Mouse (Mus musculus) midbrain, embryonic 15.5 days (tissue): ENCODE measurements around the gene Herc2. TPM values are rescaled to one million over a fixed set of nuclear protein-coding genes. Genes with fewer than 3 reads are reported as not detected.
A peak's percentile ranks its signal among the peaks of the same experiment; 100 is the strongest.

Experiments used
- ATAC-seq: fragments of 200-750 bp; cut with Nextera tagmentation; replicated peaks from 2 replicates; pipeline ENCODE4 v1.8.0; 2017; ENCODE audit warnings: moderate TSS enrichment
- H3K27ac ChIP-seq: fragments of 300-500 bp; sonication (generic); 2 replicates; pipeline ENCODE4 v1.5.1; 2015; ENCODE audit warnings: mild to moderate bottlenecking, inconsistent platforms
- H3K27me3 ChIP-seq: fragments of 300-500 bp; sonication (generic); replicated peaks from 2 replicates; pipeline ENCODE4 v1.6.1; 2015; ENCODE audit warnings: inconsistent platforms
- H3K36me3 ChIP-seq: fragments of 300-500 bp; sonication (generic); replicated peaks from 2 replicates; pipeline ENCODE4 v1.6.1; 2015; ENCODE audit warnings: inconsistent platforms
- H3K4me1 ChIP-seq: fragments of 300-500 bp; sonication (generic); 2 replicates; pipeline ENCODE4 v1.6.1; 2015; ENCODE audit warnings: inconsistent platforms
- H3K4me2 ChIP-seq: fragments of 300-500 bp; sonication (generic); 2 replicates; pipeline ENCODE4 v1.6.1; 2015; ENCODE audit warnings: inconsistent platforms, mild to moderate bottlenecking, moderate library complexity
- H3K4me3 ChIP-seq: fragments of 300-500 bp; sonication (generic); 2 replicates; pipeline ENCODE4 v1.5.1; 2015; ENCODE audit warnings: mild to moderate bottlenecking, inconsistent platforms
- H3K9ac ChIP-seq: fragments of 300-500 bp; sonication (generic); 2 replicates; pipeline ENCODE4 v1.6.1; 2015; ENCODE audit warnings: mild to moderate bottlenecking, inconsistent platforms
- H3K9me3 ChIP-seq: fragments of 300-500 bp; sonication (generic); 2 replicates; pipeline ENCODE4 v1.6.1; 2016; ENCODE audit warnings: inconsistent platforms
- WGBS: fragments of 180-500 bp; shearing (Covaris S2); methylation state at CpG from one replicate; pipeline ENCODE4 v1.1.7; 2015; ENCODE audit warnings: mixed read lengths; 5-methylcytosine and 5-hydroxymethylcytosine counted together
- polyA plus RNA-seq: library from polyadenylated mRNA; unstranded; fragments of >200 nt; fragmentation: Nextera tagmentation; extraction: Ambion mirVana; gene quantifications from 2 replicates; pipeline ENCODE4 v1.2.1, GENCODE M21; 2015

The Herc2 gene
- polyA plus RNA-seq, 1 experiment from 2014 or later, result 56.3 TPM

DNA sequence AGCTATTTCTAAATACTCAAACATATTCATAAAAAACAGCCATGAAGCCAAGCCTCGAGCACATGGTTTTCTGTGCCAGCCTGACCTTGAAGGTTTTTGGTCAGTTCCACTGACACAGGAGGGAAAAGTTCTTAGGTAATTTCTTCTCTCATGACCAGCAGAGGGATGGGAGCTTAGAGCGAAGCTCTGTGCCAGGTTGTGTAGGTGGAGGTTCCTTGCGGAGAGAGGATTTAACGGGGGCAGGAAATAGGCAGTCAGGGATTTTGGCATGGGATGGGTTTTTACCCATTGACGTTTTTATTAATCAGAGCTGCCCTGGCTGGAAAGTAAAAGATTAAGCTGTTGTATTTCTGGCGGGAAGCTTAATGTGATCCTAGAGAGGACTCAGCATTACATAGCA is 170.8 kb downstream of the Herc2 start:
- Histone ChIP-seq H3K36me3 (peaks cover 61% of the 10 kb centered on the region), H3K27me3 (no peaks in the 10 kb centered on the region), H3K4me3 (no peak overlapping the region), H3K4me1 (no peaks in the 10 kb centered on the region), H3K9me3 (no peaks in the 10 kb centered on the region), H3K27ac (no peak overlapping the region), H3K4me2 (no peak overlapping the region), H3K9ac (no peak overlapping the region)
- WGBS, result 89% methylated on average over 6 of the region's 6 CpGs
- no peak for ATAC-seq

DNA sequence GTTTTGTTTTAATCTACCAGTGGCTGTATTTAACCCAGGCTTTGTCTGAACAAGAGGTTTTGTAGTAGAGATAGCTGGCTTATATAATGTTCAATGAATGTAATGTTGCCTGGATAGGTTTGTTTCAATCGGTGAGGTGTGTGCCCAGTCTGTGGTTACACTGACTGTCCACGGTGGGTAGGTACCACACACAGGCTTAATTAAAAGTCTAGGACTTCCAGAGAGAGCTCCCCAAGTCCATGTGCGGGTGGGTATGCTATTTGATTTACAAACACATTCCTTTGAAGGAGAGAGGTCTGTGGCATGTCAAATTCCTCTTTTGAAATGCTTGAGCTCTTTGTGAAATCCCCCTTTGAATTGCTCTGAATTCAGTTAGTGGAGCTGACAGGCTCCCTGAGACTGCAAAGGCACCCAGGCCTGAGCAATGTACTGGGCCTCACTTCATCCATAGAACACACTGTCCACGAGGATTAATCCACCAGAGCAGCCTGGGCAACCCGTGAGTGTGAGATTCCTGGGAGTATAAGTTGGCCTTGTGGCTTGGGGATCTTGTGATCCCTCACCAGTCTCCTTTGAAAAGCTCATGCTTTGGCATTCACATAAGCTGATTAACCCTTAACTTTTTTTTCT is 185.9 kb downstream of the Herc2 start:
- ATAC-seq, result peak; percentile 58
- Histone ChIP-seq H3K36me3 (peaks cover 15% of the 10 kb centered on the region; the same call in 1 of the 2 replicates), H3K27me3 (no peaks in the 10 kb centered on the region), H3K9ac (no peak overlapping the region), H3K4me1 (peaks cover 3% of the 10 kb centered on the region; the same call in 1 of the 2 replicates), H3K4me3 (no peak overlapping the region), H3K9me3 (no peaks in the 10 kb centered on the region), H3K27ac (no peak overlapping the region), H3K4me2 (no peak overlapping the region)
- WGBS, result 7% methylated on average over 5 of the region's 5 CpGs

DNA sequence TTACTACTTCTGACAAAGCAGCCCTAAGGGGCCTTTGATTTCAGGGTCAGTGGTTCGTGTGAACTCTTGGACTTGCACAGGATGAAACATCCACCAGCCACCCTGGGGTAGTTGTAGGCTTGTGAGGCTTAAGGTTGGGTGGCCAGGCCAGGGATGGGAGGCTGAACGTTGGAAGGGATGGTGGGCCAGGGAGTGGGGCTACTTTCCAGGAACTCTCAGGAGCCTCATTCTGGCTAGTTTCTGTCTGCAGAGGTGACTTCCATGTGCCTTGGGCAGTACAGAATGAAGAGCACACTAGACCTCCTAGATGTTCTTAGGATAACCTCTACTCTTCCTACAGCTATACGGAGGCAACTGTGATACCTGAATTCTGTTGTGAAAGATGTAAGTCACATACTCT is 186.6 kb downstream of the Herc2 start:
- no peak for ATAC-seq
- Histone ChIP-seq H3K4me3 (no peak overlapping the region), H3K4me2 (no peak overlapping the region), H3K9me3 (no peaks in the 10 kb centered on the region), H3K4me1 (peaks cover 3% of the 10 kb centered on the region; the same call in 1 of the 2 replicates), H3K36me3 (peaks cover 12% of the 10 kb centered on the region; the same call in 1 of the 2 replicates), H3K27ac (0 out of 2 replicates have a peak overlapping the region, but pooled peaks have one; percentile 21), H3K27me3 (no peaks in the 10 kb centered on the region), H3K9ac (no peak overlapping the region)
- 54% methylated on average over 3 of the region's 3 CpGs for WGBS

DNA sequence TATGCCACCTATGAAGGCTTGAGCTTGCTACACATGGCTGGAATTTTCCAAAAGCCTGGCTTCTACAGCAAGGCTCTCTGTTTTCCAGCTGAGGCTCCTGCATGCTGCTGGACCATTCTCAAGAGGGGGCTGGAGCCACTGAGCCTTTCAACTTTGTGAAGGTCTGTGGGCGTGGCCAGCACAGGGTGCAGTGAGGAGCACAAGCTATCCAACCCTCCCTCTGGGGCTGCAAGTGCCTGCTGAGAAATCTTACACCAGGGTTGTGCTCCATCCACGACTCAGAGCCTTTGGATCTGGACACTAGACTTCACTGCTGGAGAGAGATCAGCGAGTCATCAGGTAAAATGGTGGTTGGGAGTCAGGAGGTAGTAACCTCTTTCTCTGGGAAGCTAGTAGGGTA is 189.5 kb downstream of the Herc2 start, which contains the start of gene Oca2:
Oca2 (plus strand) TSS at position 218 of the 400 bp plus-strand sequence.
- Histone ChIP-seq H3K4me3 (no peak within 1 kb of the TSS), H3K4me1 (peaks cover 3% of the 10 kb centered on the region; the same call in 1 of the 2 replicates), H3K4me2 (no peak within 1 kb of the TSS), H3K9me3 (no peaks in the 10 kb centered on the region), H3K9ac (no peak within 1 kb of the TSS), H3K27ac (no peak within 1 kb of the TSS), H3K36me3 (no peaks in the 10 kb centered on the region), H3K27me3 (no peaks in the 10 kb centered on the region)
- ATAC-seq, result no peak
- WGBS, result 44% methylated on average over 3 of the region's 3 CpGs

DNA sequence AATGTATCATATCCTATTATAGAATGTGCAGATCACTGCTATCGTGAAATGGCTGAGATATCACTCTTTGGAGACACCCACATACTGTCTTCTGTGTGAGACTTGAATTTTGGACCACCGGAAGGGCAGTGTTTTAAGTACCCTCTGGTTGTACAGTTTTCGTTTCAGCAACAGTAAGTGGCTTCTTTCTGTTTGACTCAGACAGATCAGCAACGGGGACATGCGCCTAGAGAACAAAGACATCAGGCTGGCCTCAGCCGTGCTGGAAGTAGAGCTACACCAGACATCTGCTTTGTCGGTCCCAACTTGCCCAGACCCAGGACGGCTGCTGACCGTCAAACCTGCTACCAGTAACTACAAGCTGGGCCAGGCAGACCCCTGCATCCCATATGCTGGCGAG is 204.6 kb downstream of the Herc2 start:
- Histone ChIP-seq H3K4me1 (no peaks in the 10 kb centered on the region), H3K27ac (no peak overlapping the region), H3K36me3 (no peaks in the 10 kb centered on the region), H3K27me3 (no peaks in the 10 kb centered on the region), H3K4me2 (no peak overlapping the region), H3K9ac (no peak overlapping the region), H3K9me3 (no peaks in the 10 kb centered on the region), H3K4me3 (no peak overlapping the region)
- WGBS, result 84% methylated on average over 10 of the region's 10 CpGs
- ATAC-seq, result no peak

DNA sequence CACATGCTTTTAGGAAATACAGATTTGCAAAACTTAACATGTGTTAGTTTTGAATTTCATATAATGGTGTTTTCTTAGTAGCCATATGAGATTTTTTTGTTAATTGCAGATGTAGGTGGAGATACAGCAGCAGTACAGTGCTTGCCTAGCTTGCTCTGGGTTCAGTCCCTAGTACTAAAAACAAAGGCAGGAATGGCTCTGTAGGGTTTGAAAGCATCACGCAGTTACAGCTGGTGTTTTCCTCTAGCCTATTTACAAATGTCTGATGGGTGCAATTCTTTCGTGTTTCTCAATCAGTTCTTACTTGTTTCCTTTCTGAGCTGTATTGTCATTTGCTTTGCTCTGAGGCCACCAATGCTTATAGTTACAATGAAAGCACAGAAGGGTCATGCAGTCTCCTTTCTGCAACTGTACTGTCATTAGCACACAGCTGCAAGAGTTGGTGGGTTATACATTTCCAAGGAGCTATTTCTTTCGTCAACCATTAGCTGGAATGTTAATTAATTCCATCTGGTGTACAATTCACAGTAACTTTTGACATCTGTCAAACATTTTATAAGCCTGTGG is 208.0 kb downstream of the Herc2 start:
- no peak for ATAC-seq
- no peaks in the 10 kb centered on the region for H3K9me3 ChIP-seq

DNA sequence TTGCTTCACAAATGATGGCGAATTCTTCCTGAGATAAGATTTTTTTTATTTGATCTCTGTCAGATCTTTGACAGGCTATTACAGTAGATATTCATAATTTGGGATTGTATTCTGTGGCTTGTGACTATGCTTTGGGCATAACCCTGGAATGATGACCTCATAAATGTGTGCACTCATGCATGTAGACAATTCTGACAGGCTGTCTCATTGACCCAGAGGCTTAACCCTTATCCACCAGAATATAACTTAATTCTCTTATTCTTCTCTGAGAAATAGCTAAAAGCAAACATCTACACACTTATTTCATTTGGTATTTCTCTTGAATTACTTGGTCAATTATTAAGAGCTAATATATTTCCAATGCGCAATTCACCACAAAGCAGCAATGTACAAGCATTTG is 227.5 kb downstream of the Herc2 start:
- Histone ChIP-seq H3K4me1 (no peaks in the 10 kb centered on the region), H3K4me2 (no peak overlapping the region), H3K27ac (no peak overlapping the region), H3K27me3 (no peaks in the 10 kb centered on the region), H3K36me3 (no peaks in the 10 kb centered on the region), H3K9ac (no peak overlapping the region), H3K9me3 (no peaks in the 10 kb centered on the region), H3K4me3 (no peak overlapping the region)
- 86% methylated on average over 2 of the region's 2 CpGs for WGBS
- ATAC-seq, result no peak

More for the DNA sequence above, 208.0 kb downstream of the Herc2 start:
- H3K9ac ChIP-seq, result no peak overlapping the region
- no peaks in the 10 kb centered on the region for H3K4me1 ChIP-seq
- H3K4me3 ChIP-seq, result no peak overlapping the region
- WGBS, result 68% methylated on average over 3 of the region's 3 CpGs
- H3K27me3 ChIP-seq, result no peaks in the 10 kb centered on the region
- no peaks in the 10 kb centered on the region for H3K36me3 ChIP-seq
- no peak overlapping the region for H3K4me2 ChIP-seq
- H3K27ac ChIP-seq, result no peak overlapping the region

Other genes with a start within 250 kb of the Herc2 start
- gene Cyfip1, start 208.5 kb upstream of the Herc2 start, polyA plus RNA-seq, result 47.6 and 48.9 TPM in 2 replicates
- 31.1 and 31.4 TPM in 2 replicates for gene Nipa2, start 87.7 kb upstream of the Herc2 start, polyA plus RNA-seq
- 29.2 and 30.2 TPM in 2 replicates for gene Nipa1, start 30.2 kb upstream of the Herc2 start, polyA plus RNA-seq
- 0.29 and 0.35 TPM in 2 replicates for gene Oca2, start 189.6 kb downstream of the Herc2 start, polyA plus RNA-seq